Mouse (Mus musculus): ENCODE results near the gene Usp3. TPM values are rescaled to one million over a fixed set of nuclear protein-coding genes. Genes with fewer than 3 reads are reported as not detected.

Gene Usp3
- polyA plus RNA-seq, 1 experiment from 2014 or later = 46.7 TPM

DNA sequence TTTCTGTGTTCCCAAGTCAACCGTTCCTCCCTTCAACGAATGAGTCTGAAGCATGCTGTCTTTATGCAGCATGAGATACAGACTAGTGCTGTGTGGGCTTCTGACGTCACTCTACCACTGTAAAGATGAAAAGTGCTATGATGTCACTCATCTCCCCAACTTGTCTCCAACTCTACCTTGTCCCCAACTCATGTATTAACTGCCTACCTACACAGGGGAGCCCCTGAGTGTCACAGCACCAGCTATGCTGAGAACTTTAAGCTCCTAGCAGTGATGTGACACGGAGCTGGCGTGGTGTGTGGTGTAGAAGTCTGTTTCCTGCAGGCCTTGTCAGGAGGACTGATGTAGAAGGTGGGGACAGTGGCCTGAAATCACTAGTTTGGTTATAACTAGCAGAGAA lies 5.7 kb upstream of the Usp3 start:
- Histone ChIP-seq H3K4me3 (no peak overlapping the region), H3K27me3 (ENCODE audit: insufficient read depth, poor library complexity, severe bottlenecking) (no peaks in the 10 kb centered on the region; the same call in none of the 2 replicates), H3K4me1 (peaks cover 56% of the 10 kb centered on the region), H3K36me3 (no peaks in the 10 kb centered on the region), H3K9me3 (no peaks in the 10 kb centered on the region), H3K27ac (no peak overlapping the region)
- DNase-seq (ENCODE audit: low spot score) = no peak
- WGBS = 38% methylated on average over 5 of the region's 5 CpGs

DNA sequence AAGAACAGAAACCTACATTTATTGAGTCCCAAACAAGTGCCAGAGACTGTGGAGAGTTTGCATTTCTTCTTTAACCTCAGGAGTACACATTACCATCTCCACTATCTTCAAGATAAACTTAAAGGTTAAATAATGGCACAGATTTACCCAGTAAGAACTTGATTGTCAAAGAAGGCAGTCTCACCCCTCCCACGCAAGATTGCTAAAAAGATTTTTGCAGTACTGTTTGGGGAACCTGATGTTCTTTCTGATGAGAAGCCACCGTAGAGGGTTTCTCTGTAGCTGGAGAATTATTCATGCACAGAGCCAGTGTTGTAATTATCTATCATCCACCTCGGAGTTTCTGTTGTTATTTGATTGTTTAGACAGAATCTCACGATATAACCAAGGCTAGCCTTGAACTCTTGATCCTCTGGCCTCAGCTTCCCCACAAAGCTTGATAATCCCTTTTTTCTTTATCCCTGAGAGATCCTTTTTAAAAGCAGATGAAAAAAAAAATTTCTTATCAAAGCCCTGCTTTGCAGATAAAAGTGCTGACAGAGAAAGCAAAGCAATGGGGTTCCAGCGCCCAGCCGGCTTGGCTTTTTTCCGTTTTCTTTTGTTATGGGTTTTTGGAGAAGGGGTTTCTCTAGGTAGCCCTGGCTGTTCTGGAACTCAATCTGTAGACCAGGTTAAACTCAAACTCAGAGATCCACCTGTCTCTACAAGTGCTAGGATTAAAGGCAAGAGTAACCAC lies 4.7 kb upstream of the Usp3 start:
- 17% methylated on average over 7 of the region's 7 CpGs for WGBS
- peaks cover 58% of the 10 kb centered on the region for H3K4me1 ChIP-seq

DNA sequence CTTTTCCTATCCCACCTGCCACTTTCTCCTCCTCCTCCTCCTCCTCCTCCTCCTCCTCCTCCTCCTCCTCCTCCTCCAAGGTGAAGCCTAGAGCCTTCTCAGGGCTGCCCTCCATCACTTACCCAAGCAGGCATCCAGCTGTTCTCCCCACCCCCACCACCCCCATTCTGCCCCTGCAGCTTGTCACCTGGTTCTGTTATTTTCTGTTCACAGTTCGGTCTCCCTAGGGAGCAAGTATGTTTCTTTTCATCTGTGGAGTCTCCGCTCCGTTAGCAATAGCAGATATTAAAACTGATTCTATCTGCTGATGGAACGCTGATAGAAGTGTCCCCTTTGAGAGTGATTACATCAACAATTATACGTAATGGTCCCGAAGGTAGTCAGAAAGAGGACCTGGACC lies 4.1 kb upstream of the Usp3 start:
- no peaks in the 10 kb centered on the region for H3K9me3 ChIP-seq
- 16% methylated on average over 6 of the region's 6 CpGs for WGBS
- no peaks in the 10 kb centered on the region for H3K36me3 ChIP-seq
- H3K27ac ChIP-seq = no peak overlapping the region
- peaks cover 58% of the 10 kb centered on the region for H3K4me1 ChIP-seq
- no peak overlapping the region for H3K4me3 ChIP-seq
- DNase-seq (ENCODE audit: low spot score) = no peak
- no peaks in the 10 kb centered on the region; the same call in none of the 2 replicates for H3K27me3 ChIP-seq (ENCODE audit: insufficient read depth, poor library complexity, severe bottlenecking)

More for the DNA sequence above, 4.7 kb upstream of the Usp3 start:
- H3K36me3 ChIP-seq = no peaks in the 10 kb centered on the region
- no peaks in the 10 kb centered on the region; the same call in none of the 2 replicates for H3K27me3 ChIP-seq (ENCODE audit: insufficient read depth, poor library complexity, severe bottlenecking)
- no peak overlapping the region for H3K27ac ChIP-seq
- DNase-seq (ENCODE audit: low spot score) = no peak
- no peak overlapping the region for H3K4me3 ChIP-seq
- H3K9me3 ChIP-seq = no peaks in the 10 kb centered on the region

DNA sequence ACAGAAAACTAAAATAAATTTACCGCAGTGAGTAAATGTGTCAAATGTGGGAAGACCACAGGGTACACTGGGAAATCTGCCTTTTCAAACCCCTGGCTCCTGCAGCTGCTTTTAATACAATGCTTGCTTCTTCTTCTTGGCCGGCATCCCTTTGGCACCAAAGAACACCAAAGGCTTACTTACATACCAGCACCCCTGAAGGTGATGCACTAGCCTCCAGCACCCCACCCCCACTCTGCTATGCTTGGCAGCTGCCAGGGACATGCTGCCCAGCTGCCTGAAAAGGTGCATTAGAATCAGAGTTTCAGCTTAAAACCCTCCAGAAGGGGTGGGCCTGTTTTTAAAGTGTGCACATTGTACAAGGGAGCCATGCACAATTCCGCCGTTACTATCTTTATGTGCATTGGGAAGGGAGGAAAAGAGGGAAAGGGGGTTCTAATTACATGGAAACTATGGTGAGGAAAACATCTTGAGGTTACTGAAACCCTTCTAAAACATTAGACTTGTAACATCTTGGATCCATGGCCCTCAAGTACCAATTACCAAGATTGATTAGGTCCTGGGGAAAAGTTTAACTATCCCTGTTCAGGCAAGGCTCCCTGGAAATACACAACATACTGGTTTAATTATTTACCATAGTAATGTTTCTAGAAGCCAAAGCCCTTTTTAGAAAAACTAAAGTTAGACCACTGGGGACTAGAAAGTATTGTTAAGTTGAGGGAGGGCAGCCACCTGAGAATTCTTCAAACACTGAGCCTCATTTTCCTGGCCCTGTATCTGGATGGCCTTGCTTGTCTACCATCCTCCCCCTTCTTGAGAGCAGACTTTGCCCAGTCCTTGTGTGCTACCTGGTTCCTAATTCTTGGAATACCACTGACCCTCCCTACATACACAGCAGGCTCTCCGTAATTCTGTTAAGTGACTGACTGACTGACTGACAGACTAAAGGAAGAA lies 3.1 kb upstream of the Usp3 start:
- WGBS = 55% methylated on average over 5 of the region's 5 CpGs
- H3K27ac ChIP-seq = no peak overlapping the region; the same call in 1 of the 2 replicates
- no peaks in the 10 kb centered on the region; the same call in none of the 2 replicates for H3K27me3 ChIP-seq (ENCODE audit: insufficient read depth, poor library complexity, severe bottlenecking)
- no peak for DNase-seq (ENCODE audit: low spot score)
- no peaks in the 10 kb centered on the region for H3K36me3 ChIP-seq
- H3K4me3 ChIP-seq = no peak overlapping the region
- peaks cover 61% of the 10 kb centered on the region for H3K4me1 ChIP-seq
- no peaks in the 10 kb centered on the region for H3K9me3 ChIP-seq

DNA sequence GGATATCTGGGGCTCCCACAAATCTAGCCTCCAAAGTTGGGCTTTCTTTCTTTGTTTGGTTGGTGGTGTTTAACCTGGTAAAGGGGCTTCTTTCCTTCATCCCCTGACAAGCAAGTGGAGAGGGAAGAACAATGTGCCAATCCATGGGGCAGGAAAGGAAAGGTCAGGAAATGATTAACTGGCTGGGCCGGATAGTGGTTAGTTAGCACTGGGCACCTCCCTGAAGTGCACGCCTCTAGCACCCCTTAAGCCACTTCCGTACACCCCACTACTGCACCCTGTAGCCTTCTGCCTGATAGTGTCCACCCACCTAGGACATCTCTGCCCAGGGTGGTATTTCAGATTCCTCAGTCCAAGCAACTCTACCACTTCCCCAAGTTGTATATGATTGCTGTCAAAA lies 1.1 kb upstream of the Usp3 start:
- peaks cover 62% of the 10 kb centered on the region for H3K4me1 ChIP-seq
- peak overlapping the region; percentile 93 for H3K4me3 ChIP-seq
- H3K9me3 ChIP-seq = no peaks in the 10 kb centered on the region
- WGBS = 72% methylated on average over 3 of the region's 3 CpGs
- H3K27me3 ChIP-seq (ENCODE audit: insufficient read depth, poor library complexity, severe bottlenecking) = no peaks in the 10 kb centered on the region; the same call in none of the 2 replicates
- DNase-seq (ENCODE audit: low spot score) = no peak
- peak overlapping the region; percentile 99; the same call in 1 of the 2 replicates for H3K27ac ChIP-seq
- no peaks in the 10 kb centered on the region for H3K36me3 ChIP-seq

DNA sequence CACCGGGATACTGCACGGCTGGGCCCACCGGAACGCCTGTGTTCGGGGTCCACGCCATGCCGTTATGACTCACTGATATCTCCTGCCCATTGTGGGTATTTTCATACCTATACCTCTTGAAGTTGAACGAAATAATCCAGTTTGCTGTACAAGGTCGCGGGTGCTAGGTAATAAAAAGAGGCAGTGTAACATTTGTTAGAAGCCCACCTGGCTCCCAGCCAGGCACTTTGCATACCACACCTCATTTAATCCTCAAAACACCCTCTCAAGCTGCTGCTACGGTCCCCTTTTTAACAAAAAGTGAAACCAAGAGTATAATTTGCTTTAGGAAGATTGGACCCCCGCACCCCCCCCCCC lies 649 bp upstream of the Usp3 start:
- peak overlapping the region; percentile 93 for H3K4me3 ChIP-seq
- H3K9me3 ChIP-seq = no peaks in the 10 kb centered on the region
- WGBS = 8% methylated on average over 12 of the region's 12 CpGs
- H3K4me1 ChIP-seq = peaks cover 58% of the 10 kb centered on the region
- H3K27ac ChIP-seq = peak overlapping the region; percentile 99
- H3K27me3 ChIP-seq (ENCODE audit: insufficient read depth, poor library complexity, severe bottlenecking) = no peaks in the 10 kb centered on the region; the same call in none of the 2 replicates
- DNase-seq (ENCODE audit: low spot score) = no peak
- no peaks in the 10 kb centered on the region for H3K36me3 ChIP-seq

DNA sequence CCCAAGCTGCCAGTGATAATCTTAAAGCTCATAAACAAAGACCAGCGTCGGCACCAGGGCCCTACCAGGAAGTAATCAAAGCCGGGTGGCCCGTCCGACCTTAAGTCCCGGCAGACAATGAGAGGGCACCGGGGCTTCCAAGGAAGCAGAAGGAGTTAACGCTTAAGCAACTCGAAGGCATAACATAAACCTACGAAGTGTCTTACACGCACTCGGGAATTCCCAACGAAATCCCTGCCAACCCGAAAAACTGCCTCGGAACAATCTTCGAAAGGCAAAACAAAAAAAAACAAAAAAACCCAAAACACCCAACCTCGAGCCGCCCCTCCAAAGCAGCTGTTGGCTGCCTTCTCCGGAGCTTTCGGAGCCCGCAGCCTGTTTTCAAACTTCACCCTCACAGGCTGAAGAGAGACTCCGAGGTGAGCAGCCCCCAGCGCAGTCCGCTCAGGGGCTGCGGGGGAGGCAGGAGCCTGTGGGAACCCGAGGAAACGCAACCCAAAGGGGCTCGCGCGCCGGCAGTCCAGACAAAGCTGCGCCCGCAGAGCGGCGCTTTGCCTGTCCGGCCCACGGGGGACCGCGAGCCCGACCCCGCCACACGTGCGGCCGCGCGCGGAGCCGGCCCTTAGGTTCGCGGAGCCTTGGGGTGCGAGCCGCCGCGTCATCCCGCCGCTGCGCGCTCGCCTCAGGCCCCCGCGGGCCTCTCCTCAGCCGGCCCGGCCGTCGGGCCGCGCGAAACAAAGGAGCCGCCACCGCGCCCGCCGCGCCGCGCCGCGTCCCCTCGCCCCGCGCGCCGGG lies 894 bp downstream of the Usp3 start:
- H3K27ac ChIP-seq = peak overlapping the region; percentile 99
- peaks cover 53% of the 10 kb centered on the region for H3K4me1 ChIP-seq
- H3K27me3 ChIP-seq (ENCODE audit: insufficient read depth, poor library complexity, severe bottlenecking) = no peaks in the 10 kb centered on the region; the same call in none of the 2 replicates

DNA sequence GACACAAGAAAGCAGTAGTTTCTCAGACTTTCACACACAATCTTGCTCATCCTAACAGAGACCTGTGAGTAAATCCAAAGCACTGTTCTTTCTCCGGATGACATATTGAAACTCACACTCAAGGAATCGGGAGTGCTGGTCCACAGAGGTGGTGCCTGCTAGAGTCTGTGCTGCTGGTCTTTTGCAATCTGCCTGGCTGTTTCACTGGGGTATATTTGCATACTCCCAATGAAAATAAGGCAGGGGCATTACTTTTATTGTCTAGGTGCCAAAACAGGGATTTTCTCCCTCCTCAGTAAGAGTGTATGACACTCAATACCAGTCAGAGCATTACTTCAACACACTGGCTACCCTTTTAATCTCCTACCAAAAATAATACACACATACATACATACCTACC lies 2.9 kb downstream of the Usp3 start:
- WGBS = 58% methylated on average over 2 of the region's 2 CpGs
- H3K9me3 ChIP-seq = no peaks in the 10 kb centered on the region
- no peak for DNase-seq (ENCODE audit: low spot score)
- H3K27me3 ChIP-seq (ENCODE audit: insufficient read depth, poor library complexity, severe bottlenecking) = no peaks in the 10 kb centered on the region; the same call in 1 of the 2 replicates
- no peak overlapping the region for H3K27ac ChIP-seq
- H3K36me3 ChIP-seq = no peaks in the 10 kb centered on the region
- H3K4me3 ChIP-seq = peak overlapping the region; percentile 12; the same call in 1 of the 2 replicates
- peaks cover 48% of the 10 kb centered on the region for H3K4me1 ChIP-seq

More for the DNA sequence above, 894 bp downstream of the Usp3 start:
- WGBS = under 1% methylated on average over 69 of the region's 83 CpGs
- DNase-seq (ENCODE audit: low spot score) = peak; percentile 83
- Histone ChIP-seq H3K36me3 (no peaks in the 10 kb centered on the region), H3K4me3 (peak overlapping the region; percentile 93), H3K9me3 (no peaks in the 10 kb centered on the region)

DNA sequence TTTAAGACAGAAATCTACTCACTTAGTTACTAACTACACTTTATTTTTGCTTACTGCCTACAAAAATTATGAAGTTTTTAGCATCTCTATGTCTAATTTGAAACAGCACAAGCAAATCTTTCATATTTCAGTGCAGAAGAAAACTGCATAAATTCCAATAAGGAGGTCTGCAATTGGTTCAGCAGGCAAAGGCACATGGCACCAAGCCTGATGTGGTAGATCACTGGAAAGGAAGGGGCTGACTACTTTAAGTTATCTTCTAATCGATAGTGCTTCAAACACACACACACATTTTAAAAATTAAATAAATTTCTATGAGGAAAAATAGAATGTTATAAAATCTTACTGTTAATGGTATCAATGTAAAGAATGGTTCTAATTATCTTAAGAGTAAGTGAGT lies 5.9 kb downstream of the Usp3 start:
- no peak overlapping the region for H3K27ac ChIP-seq
- no peak overlapping the region for H3K4me3 ChIP-seq
- no peaks in the 10 kb centered on the region for H3K27me3 ChIP-seq (ENCODE audit: insufficient read depth, poor library complexity, severe bottlenecking)
- peaks cover 36% of the 10 kb centered on the region for H3K4me1 ChIP-seq
- WGBS = 87% methylated on average over 1 of the region's 1 CpGs
- H3K36me3 ChIP-seq = peaks cover 5% of the 10 kb centered on the region; the same call in 1 of the 2 replicates
- DNase-seq (ENCODE audit: low spot score) = no peak
- no peaks in the 10 kb centered on the region for H3K9me3 ChIP-seq

DNA sequence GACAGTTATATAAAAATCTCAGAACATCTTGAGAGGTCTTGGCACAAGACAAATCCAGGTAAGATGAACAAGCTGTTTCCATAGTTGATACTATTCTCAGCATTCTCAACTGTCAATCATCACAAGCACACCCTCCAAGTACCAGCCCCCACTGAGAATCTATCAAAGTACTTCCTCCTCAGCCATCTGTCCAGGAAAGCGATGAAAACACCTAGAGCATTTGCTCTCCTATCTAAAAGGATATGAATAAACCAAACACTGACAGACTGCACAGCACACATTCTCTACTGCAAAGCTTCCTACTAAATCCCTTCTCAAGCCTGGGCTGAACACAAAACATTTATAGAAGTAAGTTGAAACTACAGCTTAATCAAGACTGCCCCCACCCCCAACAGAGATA lies 6.4 kb downstream of the Usp3 start:
- Histone ChIP-seq H3K36me3 (peaks cover 5% of the 10 kb centered on the region; the same call in 1 of the 2 replicates), H3K27me3 (ENCODE audit: insufficient read depth, poor library complexity, severe bottlenecking) (no peaks in the 10 kb centered on the region), H3K4me3 (no peak overlapping the region), H3K4me1 (peaks cover 36% of the 10 kb centered on the region), H3K9me3 (no peaks in the 10 kb centered on the region), H3K27ac (no peak overlapping the region)
- 12% methylated on average over 1 of the region's 1 CpGs for WGBS
- no peak for DNase-seq (ENCODE audit: low spot score)

DNA sequence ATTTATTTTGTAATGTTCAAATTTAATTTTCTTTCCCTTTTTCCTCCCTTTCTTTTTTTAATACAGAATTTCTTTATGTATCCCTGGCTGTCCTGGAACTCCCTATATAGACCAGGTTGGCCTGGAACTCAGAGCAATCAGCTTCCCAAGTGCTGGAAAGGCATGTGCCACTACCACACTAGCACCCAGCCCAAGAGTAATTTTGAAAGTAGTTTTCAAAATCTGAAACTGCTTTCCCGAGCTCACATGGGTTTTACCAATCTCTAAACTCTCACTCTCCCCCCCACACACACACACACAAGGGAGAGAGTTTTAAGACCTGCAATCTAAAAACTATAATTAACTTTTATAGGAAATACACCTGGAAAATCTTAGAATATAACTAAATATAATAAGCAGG lies 7.8 kb downstream of the Usp3 start:
- 61% methylated on average over 1 of the region's 1 CpGs for whole genome bisulfite sequencing
- Histone ChIP-seq H3K4me1 (peaks cover 25% of the 10 kb centered on the region), H3K27me3 (ENCODE audit: insufficient read depth, poor library complexity, severe bottlenecking) (no peaks in the 10 kb centered on the region)

DNA sequence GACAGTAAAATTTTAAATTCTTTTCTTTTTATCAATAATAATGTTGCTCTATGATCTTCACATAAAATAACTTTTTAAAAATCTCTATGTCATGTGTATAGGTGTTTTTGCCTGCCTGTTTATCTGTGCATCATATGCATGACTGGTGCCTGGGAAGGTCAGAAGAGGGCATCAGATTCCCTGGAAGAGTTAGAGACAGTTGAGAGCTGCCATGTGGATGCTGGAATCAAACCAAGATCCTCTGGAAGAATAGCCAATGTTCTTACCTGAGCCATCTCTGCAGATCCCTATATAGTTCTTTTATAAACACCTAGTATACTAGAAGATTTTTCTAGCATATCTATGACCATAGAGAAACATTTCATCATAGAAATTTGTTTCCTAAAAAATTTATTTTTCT lies 8.8 kb downstream of the Usp3 start:
- Histone ChIP-seq H3K9me3 (no peaks in the 10 kb centered on the region), H3K4me3 (no peak overlapping the region), H3K27ac (no peak overlapping the region), H3K27me3 (ENCODE audit: insufficient read depth, poor library complexity, severe bottlenecking) (no peaks in the 10 kb centered on the region), H3K36me3 (peaks cover 9% of the 10 kb centered on the region), H3K4me1 (peaks cover 20% of the 10 kb centered on the region)
- DNase-seq (ENCODE audit: low spot score) = no peak

More for the DNA sequence above, 7.8 kb downstream of the Usp3 start:
- no peak for DNase-seq (ENCODE audit: low spot score)
- no peak overlapping the region for H3K4me3 ChIP-seq
- H3K9me3 ChIP-seq = no peaks in the 10 kb centered on the region
- peaks cover 5% of the 10 kb centered on the region; the same call in 1 of the 2 replicates for H3K36me3 ChIP-seq
- no peak overlapping the region for H3K27ac ChIP-seq
